Mouse (Mus musculus) naive thymus-derived CD4-positive, alpha-beta T cell, adult 5 months (primary cell): ENCODE data around the gene Vmn1r54. TPM values are rescaled to one million over a fixed set of nuclear protein-coding genes. Genes with fewer than 3 reads are reported as not detected.

Source experiments
- polyA plus RNA-seq: library from polyadenylated mRNA; unstranded; fragments of 100-300 nt; shearing (Covaris generic); gene quantifications from one replicate; pipeline ENCODE4 v1.2.1, GENCODE M21; 2017

Vmn1r54 gene
- not detected for polyA plus RNA-seq

GRCm38 (mm10) chr6:90246000-90246399 is at the start of gene Vmn1r54:
TSS of gene Vmn1r54 (plus strand) at chr6:90246300.

DNA sequence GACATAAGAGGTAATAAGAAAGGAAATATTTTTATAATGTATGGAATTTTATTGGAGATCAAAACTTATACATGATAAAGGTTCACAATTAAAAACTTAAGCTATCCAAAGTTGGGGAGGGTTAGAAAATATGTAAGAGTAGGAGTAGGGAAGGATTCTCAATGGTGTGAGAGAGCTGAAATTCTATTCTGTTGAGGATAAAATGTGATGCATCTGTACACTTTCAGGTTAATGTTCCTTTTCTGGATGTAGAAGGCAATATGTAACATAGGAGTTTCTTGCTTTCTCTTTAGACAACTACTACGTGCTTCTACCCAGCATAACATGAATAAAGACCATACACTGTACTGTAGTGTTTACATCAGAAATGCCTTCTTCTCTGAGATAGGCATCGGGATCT is 43.6 kb upstream of the Vmn1r54 start, which contains the start of gene V1ra8:
V1ra8 (plus strand) TSS at position 301 of the 400 bp plus-strand sequence.

GRCm38 (mm10) chr6:90224338-90224737 is 21.8 kb upstream of the Vmn1r54 start, which contains the start of gene Vmn1r53:
TSS of gene Vmn1r53 (minus strand) at chr6:90224438.

DNA sequence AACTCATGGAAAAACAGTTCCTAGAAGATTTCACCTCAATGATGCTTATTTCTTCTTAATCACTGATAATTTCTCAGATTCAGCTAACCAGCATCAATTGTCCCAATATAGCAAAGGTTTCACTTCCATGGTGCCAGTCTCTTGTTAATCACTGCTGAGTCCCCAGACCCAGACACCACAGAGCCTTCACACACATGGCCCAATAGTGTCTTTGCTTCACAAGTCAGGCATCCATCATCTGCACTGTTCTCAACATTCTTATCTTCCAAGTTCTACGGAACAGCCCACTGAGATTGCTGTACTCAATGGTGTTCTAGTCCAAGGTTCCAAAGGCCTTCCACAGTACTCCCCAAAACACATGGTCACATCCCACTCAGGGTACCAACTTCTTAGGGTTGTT is 54.8 kb downstream of the Vmn1r54 start, which contains the start of gene BC048671:
BC048671 (plus strand) TSS at position 301 of the 400 bp plus-strand sequence.

Other genes with a start within 250 kb of the Vmn1r54 start
- gene Vmn1r47, start 230.2 kb upstream of the Vmn1r54 start, polyA plus RNA-seq = not detected
- not detected for gene Vmn1r48, start 209.5 kb upstream of the Vmn1r54 start, polyA plus RNA-seq
- gene Vmn1r49, start 167.8 kb upstream of the Vmn1r54 start, polyA plus RNA-seq = 0.05 TPM
- gene Vmn1r50, start 144.9 kb upstream of the Vmn1r54 start, polyA plus RNA-seq = not detected
- not detected for gene Vmn1r51, start 123.7 kb upstream of the Vmn1r54 start, polyA plus RNA-seq
- not detected for gene Vmn1r52, start 71.5 kb upstream of the Vmn1r54 start, polyA plus RNA-seq
- gene V1ra8, start 43.5 kb upstream of the Vmn1r54 start, polyA plus RNA-seq = not detected
- not detected for gene Vmn1r53, start 21.9 kb upstream of the Vmn1r54 start, polyA plus RNA-seq
- gene BC048671, start 54.9 kb downstream of the Vmn1r54 start, polyA plus RNA-seq = not detected
- gene Chst13, start 78.9 kb downstream of the Vmn1r54 start, polyA plus RNA-seq = not detected
- gene Uroc1, start 87.0 kb downstream of the Vmn1r54 start, polyA plus RNA-seq = not detected
- gene Zxdc, start 123.2 kb downstream of the Vmn1r54 start, polyA plus RNA-seq = 44.7 TPM
- gene Cfap100, start 182.5 kb downstream of the Vmn1r54 start, polyA plus RNA-seq = 0.11 TPM
- not detected for gene Klf15, start 216.3 kb downstream of the Vmn1r54 start, polyA plus RNA-seq
- 1.7 TPM for gene Aldh1l1, start 240.1 kb downstream of the Vmn1r54 start, polyA plus RNA-seq